Mouse (Mus musculus) activated CD4-positive, CD25-positive, alpha-beta regulatory T cell, adult 4 months (primary cell): ENCODE data around the gene Dlg2. TPM values are rescaled to one million over a fixed set of nuclear protein-coding genes. Genes with fewer than 3 reads are reported as not detected.

Experiments used
- ATAC-seq: one replicate; pipeline ENCODE4 v1.8.0; 2017
- polyA plus RNA-seq, 2 experiments: library from polyadenylated mRNA; unstranded; fragments of 100-300 nt; shearing (Covaris generic); gene quantifications; one replicate each; pipeline ENCODE4 v1.2.1; 2017

The Dlg2 gene
- polyA plus RNA-seq, 2 experiments from 2014 or later: 1.5 TPM; not detected in 1

DNA sequence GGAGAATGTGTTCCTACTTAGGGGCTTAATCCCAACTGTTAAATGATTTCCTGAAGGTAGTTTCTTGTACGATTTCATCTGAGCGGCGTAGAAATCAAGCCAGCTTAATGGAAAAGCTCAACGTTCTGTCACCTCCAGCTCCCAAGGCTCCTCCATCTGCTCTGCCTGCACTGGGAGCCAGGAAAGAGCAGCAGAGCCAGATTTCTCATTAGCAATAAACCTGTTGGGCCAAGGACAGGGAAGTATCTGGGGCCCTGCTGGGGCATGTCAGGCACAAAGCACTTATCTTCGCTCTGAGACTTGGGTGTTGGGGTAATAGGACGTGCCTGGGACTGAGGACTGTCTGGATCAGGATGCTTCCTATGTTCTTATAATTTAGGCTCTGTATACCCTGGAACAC, 1839.9 kb downstream of the Dlg2 start:
- ATAC-seq: no peak

DNA sequence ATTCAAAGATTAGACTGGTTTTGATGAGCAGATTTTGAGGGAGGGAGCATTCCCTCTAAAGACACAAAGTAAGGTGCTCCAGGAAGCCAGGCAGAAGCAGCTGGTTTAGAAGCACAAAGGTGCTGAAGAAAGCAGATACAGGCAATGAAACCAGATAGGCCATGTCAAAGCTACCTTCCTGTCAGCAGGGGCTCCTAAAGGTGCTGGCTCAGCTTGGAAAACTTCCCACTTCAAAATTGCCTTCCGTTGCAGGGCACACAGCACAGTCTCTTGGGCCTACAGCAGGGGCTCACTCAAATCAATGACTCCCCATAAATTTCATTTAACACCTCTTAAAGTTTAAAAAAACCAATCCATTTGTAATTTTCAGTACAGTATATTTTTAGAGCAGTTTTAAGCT, 1843.0 kb downstream of the Dlg2 start:
- ATAC-seq: no peak

DNA sequence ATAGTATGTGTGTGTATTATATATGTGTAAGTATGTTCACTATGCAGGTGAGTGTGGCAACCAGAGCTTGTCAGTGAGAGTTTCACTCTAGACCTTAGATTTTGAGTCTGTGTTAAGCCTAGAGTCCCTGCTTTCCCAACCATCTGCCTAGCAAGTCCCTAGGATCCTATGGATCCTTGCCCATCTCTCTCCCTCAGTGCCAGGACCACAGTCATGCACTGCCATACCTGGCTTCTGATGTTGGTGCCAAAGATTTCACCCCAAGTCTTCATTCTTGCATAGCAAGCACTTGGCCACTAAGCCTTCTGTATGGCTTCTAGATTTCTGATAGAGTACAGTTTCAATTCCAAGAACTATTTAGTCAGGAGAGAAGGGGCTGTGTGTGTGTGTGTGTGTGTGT, 1843.7 kb downstream of the Dlg2 start:
- ATAC-seq: no peak

DNA sequence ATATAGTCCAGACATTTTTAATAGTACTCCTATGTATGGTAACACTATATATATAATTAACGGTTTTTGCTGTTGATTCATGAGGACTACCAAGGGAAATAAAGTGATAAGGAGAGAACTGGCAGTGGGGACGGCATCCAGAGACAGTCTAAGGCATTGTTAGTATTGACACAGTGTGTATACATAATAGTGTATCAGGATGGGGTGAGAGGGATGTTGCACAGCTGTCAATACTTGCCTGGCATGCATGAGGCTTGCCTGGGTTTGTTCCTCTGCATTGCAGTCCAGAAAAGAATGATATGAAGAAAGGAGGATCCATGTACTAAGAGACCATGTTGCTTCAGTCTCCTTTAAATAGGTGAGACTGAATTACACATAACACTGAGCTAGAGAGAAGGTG, 1845.3 kb downstream of the Dlg2 start:
- ATAC-seq: no peak

DNA sequence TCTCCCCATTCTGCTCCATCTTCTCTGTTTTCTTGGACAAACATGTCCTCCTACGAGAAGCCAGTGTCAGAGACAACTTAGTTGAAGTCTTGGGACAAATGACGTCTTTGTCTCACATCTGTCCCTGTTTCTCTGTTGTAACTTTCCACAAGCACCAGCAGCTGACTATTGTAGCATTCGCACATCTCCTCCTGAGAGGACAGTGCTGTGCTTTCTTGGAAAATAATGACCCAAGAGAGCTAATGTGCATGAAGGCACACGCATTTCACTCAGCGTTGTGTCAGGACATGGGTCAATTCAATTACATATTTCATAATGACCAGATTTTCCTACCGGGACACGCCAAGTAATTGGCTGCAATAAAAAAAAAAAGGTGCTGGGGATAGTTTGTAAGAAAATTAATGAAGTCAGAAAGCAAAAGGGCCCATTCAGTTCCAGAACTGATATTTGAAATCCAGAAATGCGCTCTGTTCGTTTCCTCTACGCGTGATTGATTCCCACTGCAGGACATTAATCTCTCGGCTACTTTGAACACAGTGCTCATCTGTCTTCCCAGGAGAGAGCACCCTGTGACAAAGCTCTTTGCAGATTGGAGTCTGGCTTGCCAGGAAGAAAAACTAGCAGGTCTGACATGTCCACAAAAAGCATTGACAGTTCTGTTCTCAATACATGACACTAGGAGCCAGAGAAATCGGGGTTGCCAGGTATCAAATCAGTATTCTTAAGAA, 1846.0 kb downstream of the Dlg2 start:
- ATAC-seq: no peak

DNA sequence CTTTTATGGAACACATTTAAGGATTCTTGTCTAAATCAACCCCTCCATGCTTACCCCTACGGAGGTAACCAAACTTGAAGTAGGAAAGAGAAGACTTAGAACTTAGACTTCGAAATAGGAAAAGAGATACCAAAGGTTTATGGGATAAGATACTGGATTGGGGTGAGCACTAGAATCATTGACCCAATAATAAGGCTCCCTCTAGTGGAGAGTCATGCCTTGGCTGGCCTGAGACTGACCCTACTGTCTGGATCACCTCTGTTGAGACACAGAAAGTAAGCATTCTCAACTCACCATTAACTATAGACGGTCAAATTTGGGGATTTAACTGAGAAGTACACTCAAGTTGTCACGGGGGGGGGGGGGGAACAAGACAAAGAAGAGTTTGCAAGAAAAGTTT, 1847.2 kb downstream of the Dlg2 start:
- no peak for ATAC-seq

DNA sequence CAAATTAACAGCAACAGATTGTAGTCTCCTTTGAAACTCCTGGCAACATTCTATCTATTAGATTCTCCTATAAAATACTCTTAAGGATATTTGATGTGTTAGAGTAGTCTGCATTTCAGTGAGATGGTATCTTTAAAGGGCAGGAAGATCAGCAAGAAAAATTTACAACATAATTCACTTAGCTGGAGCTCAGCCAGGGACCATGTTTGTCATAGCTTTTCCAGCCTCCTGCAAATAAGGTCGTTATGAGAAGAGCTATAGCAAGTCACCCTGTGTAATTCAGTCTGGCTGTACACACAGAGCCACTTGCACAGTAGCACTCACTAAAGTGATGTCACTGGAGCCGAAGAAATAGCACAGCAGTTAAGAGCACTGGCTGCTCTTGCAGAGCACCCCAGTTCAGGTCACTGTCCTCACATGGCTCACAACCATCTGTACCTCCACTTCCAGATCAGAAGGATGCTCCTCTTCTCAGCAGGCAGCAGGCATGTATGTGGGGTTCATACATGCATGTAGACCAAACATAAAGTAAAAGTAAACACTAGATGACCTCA, 1850.9 kb downstream of the Dlg2 start:
- no peak for ATAC-seq

DNA sequence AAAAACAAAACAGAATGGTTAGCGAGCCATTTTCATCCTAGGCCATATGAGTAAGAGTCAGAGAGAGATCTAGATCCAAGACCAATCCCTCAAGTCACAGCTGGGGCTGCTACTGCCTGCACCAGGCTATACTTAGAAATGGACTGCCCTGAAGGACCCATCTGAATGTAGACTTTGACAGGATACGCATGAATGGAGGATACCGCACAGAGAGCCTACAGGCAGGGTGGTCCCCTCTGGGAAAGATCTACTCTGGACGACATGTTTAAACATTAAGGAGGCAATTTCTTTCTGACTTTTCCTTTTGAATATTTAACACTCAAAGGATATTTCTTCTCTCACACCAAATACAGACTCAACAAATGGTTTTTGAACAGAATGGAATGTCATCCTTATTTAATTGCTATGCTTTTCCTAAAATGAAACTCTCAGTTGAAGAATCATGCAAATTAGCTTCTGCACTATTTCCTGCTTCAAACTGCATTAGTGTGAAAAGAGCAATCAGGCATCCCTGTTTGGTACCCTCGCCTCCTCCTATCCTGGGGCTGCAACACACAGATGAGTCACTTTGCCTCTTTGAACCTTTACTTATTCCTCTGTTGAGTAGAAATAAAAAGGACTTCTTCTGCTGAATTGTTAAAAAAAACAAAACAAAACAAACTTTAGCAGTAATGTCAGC, 1856.9 kb downstream of the Dlg2 start:
- ATAC-seq: no peak

DNA sequence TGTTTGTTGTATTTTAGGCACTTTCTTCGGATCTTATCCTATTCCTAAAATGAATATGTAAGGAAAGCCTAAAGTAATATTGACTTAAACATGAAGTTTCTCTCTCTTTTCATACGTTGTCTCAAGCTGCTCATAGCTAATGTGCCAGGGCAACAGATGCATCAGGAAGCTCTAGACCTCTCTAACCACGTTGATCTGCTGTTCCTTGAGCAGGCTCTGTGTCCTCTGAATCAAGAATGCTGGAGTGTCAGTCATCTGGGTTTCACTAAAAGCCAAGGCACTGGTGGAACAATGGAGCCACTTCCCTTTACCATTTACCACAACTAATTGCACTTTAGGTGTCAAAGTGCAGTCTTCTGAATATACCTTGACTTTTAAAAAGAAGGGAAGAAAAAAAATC, 1880.1 kb downstream of the Dlg2 start:
- no peak for ATAC-seq

DNA sequence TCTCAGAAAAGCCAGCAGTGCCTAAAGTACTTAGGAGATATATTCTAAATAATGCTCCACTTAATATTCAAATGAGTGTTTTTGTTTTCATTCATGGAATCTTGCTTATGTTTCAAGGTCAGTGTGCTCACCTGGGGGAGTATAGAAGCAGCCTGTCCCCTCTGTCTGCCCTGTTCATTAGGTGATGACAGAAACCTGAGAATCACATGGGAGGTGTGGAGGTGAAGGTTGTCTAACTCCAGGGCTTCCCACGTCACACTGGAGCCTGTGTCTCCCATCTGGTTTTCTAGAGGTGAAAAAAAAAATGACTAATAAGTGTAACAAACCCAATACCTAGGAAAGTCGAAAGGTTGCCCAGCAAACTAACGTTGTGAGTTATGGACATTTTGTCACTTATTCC, 1886.9 kb downstream of the Dlg2 start:
- no peak for ATAC-seq

DNA sequence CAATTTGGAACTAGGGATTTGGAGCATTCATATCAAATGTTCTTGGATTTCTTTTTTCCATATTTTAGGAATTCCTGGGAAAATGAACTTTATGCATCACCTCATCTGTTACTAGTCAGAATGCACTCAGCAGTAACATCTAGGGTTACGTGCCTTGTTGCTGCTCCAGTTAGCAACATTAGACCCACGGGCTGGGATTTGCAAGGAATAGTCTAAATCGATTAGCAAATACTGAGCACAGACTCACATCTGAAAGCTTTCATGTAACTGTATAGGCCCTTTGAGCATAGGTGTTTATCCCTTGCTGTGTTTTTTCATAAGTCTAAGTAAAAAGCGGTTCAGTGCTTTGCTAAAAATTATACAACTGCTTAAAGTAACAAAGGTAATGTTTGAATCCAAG, 1887.3 kb downstream of the Dlg2 start:
- no peak for ATAC-seq

DNA sequence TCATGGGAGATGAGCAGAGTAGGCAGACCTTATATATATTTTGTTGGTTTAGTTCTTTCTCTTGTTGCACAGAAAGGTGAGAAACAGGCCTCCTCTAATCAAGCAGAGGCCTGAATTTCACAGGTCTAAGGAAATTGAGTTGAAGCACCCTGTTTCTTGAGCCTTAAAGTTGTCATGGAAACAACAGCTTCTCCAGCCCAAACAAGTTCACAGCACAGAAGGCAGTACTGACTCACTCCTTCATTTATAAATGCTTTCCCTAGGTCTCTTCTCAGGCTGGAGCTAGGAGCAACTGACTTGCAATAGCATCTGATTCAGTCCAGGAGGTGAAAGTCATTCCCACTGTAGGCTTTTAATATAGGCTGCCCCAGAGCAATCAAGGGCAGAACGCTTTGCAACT, 1890.6 kb downstream of the Dlg2 start:
- ATAC-seq: no peak

DNA sequence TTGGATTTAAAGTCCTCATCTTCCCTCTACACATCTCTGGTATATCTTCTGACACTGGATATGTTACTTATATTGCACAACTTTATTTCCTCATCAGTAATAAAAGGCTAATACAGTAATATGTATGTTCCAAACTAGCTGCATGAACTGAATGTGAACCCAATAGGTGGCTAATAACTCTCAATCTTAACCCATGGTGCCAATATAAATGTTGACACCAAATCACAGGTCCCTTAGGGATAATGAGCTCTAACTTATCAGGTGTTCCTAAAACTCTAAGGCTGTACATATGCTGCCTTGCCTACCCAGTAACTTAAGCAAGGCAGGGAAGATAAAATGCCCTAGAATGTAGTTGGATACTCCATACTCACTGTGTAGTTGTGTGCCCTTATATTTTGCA, 1894.0 kb downstream of the Dlg2 start:
- ATAC-seq: no peak

DNA sequence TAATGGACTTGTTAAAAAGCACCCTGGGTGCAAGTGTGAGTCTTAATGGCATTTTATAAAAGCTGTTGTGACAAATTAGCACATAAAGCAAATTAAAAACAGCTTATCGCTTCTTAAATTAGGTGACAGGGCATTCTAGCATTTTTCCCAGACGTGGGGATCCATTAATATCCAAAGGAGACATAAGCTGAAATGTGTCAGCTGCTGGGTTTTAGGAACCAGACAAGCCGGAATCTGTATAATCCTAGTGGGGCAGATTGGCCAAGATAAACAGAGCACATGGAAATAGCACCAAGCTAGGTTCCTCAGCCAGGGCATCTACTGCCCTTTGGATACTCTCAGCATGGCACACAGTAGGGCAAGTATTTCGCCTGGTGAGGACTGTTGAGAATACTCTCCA, 1895.2 kb downstream of the Dlg2 start:
- ATAC-seq: no peak

DNA sequence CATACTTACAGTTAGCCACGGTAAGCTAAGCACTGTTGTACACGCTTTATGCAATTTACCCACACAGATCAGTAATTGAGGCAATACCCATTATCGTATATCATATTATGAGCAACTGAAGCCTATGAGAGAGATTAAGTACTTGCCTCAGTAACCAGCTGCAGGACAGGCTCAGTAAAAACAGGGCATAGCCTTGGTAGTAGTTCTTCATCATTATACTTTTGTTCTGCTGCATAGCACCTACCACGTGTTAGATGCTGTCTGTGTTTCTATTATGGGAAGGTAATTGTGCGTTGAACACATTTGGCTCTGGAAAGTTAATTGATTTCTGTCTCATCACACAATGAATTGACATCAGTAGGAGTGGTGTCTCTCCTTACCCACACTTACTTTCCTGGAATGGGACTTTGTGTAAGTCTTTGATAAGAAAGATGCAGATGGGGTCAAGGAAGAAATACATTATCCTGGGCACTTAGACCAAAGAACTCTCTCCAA, 1897.4 kb downstream of the Dlg2 start:
- ATAC-seq: no peak

DNA sequence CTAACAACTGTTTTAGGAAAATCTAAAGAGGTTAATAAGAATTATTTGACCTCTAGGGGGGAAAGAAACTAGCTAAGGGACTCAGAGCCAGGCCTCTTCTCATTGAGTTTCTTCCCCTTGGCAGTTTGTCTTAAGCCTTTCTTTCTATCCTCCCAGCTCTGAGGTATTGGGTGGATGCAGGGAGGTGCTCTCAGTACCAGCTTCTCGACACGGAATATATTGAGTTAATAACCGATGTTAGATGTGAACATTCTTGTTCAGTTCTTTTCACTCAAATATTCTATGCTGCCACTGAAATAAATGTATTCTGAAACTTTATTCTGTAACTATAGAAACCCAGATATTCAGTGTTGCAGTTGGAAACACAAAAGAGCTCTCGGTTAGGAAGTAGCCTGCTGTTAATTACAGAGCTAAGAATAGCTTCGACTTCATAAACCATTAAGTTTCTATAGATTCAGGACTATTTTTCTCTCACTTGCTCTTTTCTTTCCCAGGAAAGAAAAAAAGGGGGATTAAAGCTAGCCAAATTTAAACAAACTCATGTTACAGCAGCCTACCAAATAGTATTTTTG, 1907.5 kb downstream of the Dlg2 start:
- no peak for ATAC-seq

DNA sequence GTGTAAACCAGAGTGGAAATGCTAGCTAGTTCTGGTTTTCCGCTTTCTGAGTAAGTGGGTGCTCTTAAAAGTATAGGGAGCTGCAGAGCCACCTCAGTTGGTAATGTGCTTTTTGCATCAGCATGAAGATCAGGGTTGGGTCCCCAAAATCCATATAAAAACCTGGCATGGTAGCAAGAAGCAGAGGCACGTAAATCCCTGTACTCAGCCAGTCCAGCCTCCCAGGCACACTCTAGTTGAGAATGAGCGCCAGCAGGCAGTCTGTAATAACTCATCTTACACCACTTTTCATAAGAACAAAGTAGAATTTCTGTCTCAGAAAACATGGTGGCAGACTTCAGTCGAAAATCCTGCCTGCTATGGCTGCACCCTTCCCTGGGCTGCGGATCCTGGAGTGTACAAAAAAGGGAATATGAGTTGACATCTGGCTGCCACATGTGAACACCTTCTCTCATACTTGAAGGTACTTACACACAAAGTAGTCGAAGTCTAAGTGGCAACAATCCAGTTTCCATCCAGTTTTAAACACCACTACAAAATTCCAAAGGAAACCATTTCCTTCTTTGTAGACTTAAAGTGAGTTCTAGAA, 1915.7 kb downstream of the Dlg2 start:
- no peak for ATAC-seq

DNA sequence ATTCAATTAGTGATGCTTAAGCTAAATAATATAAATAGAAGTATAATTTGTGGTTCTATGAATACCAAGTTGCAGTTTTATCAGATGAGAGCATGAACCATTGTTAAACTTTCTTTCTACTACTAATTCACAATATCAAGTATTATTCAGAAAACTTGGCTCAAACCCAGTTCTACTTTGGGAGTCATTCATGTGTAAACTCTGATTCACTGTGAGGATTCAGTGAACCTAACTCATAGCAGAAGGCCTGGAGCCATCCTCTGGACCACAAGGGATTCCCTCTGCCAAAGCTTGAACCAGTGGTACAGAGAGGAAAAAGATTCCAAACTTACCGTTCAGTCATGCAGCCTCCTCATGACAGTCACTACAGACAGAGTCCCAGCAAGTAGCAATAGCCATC, 1920.3 kb downstream of the Dlg2 start:
- no peak for ATAC-seq

DNA sequence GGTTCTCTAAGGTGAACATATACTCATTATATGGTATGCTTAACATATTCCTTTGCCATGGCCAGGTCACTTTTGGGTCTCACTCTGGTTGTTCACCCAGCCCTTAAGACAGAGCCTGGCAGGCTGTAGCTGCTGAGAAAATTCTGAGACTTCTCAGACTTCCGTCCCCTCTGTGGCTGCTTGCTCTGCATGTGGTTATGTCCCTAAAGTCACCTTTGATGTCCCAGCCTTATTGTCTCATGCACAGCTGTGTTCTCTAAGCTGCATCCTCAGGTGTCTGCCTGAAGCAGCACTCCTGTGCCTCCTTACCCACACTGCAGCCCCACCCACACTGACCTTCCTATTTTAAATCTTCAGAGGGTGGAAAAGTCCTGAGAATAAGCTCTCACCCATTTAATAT, 1922.4 kb downstream of the Dlg2 start:
- no peak for ATAC-seq

DNA sequence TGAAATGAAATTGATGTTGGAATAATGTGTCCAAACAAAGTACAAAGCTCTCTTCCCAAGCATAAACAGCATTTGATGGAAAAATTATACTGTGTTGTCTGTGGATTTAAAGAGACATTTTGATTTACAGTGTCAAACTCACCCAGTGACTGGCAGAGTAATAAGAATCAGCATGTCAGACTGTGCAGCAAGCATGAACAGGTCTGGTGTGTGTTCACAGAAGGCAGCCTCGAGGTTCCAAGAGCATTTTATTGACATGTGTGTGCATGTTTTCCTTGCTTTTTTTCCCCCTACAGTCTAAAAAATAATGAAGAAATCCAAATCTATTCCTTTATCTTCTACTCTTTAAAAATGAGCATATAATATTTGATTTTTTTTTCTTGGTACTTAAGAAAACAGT, 1924.1 kb downstream of the Dlg2 start:
- ATAC-seq: no peak

DNA sequence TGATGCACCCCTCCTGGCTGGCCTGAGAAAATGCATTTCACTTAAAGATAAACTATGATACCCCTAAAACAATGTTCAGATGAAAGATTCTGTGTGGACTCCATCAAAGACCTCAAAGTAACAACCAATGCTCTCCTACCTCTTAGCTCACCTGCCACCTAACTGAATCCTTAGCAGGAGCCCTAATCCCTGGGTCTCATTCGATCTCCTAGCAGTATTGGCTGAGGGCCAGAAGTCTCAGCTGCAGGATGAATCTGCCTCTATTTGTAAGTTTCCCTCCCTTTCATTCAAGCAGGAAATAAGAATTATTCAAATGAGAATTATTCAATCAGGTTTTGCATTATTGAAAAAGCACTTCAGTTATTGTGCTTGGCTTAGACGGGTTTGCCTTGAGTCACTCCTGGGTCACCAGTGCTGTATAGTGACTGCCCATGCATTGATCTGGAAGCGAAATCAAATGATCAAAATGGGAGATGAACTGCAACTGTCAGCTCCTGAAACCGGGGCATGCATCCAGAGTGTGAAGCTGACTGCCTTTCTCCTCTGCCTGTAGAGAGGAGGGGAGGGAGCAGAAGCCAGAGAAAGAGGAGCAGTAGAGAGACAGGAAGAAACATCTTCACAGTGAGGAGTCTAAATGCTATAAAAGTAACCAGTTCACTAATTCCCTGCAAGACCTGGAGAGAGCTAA, 1924.7 kb downstream of the Dlg2 start:
- ATAC-seq: no peak

DNA sequence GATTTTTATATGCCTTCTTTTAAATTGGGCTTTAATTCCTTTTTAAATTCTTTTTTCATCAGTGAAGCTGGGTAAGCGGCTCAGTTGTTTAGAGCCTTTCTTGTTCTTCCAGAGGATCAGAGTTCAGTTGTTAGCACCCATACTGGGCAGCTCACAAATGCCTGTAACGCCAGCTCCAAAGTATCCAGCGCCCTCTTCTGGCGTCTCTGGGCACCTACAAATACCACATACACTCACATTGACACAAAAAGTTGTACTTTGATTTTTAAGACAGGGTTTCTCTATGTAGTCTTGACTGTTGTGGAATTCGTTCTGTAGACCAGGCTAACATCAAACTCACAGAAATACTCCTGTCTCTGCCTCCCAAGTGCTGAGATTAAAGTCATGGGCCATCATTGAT, 1932.0 kb downstream of the Dlg2 start:
- no peak for ATAC-seq

DNA sequence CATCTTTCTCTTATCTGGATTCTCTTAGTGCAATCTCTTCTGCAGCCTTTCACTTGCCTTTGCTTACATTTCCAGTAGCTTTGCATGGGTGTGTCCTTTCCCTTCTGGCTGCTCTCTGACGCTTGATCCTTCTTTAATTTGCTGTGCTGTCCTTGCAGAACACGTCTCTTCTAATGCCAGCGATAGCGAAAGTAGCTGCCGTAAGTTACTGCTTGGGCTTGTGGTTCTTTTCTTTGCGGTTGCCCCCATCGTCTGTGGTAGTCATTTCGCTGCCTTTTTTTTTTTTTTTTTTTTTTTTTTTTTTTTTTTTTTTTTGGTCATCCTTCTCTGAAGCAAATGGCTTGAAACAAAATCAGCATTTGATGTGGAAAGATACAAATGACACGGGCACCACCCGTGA, 1944.0 kb downstream of the Dlg2 start:
- peak; percentile 68 for ATAC-seq
